Mouse (Mus musculus): ENCODE measurements around the gene Fam57b.

DNA sequence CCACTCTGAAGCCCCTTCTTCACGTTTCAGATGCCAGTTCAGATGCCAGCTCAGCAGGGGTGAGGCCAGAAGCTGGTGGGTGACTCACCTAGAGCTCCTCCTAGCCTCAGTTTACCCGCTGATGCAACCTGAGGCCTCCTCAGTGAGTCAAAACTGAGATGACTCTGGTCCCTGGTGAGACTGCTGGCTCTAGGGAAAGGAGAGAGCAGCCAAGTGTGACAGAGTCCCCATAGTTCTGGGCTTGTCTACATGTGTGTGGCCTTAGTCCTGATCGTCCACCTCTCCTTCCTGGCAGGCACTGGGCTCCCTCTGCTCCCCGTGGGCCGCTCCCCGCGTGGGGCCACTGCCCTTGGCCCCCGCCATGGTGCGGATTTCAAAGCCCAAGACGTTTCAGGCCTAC, 20.0 kb upstream of the Fam57b start:
- TF ChIP-seq CTCF (conservative IDR thresholded peaks at IDR 0.05; ENCODE audit: low read length) (no peak), NANOG (IDR thresholded peaks at IDR 0.05; ENCODE audit: borderline replicate concordance, low read length) (no peak)

Measured in E14TG2a.4 (cell line).